Mouse (Mus musculus): Measurements from ENCODE around the gene Engase.
A peak's percentile ranks its signal among the peaks of the same experiment; 100 is the strongest.

The Engase gene

GRCm38 (mm10) chr11:118488907-118489270, 12.3 kb downstream of the Engase start:
- no peaks in the 10 kb centered on the region for H3K27me3 ChIP-seq (ENCODE audit: control insufficient read depth, insufficient read depth, low read length, poor library complexity, severe bottlenecking)
- no peak for DNase-seq (ENCODE audit: low read depth, low spot score)
- no peaks in the 10 kb centered on the region for H3K36me3 ChIP-seq (ENCODE audit: control insufficient read depth, insufficient read depth, low read length, poor library complexity, severe bottlenecking)

GRCm38 (mm10) chr11:118490566-118491218, 14.1 kb downstream of the Engase start:
- peak; percentile 72 for DNase-seq (ENCODE audit: low read depth, low spot score)

GRCm38 (mm10) chr11:118491230-118491629, 14.6 kb downstream of the Engase start:
- H3K27me3 ChIP-seq (ENCODE audit: control insufficient read depth, insufficient read depth, low read length, poor library complexity, severe bottlenecking): no peaks in the 10 kb centered on the region
- no peak for DNase-seq (ENCODE audit: low read depth, low spot score)
- H3K36me3 ChIP-seq (ENCODE audit: control insufficient read depth, insufficient read depth, low read length, poor library complexity, severe bottlenecking): no peaks in the 10 kb centered on the region

More at GRCm38 (mm10) chr11:118490566-118491218, 14.1 kb downstream of the Engase start:
- no peaks in the 10 kb centered on the region for H3K36me3 ChIP-seq (ENCODE audit: control insufficient read depth, insufficient read depth, low read length, poor library complexity, severe bottlenecking)
- no peaks in the 10 kb centered on the region for H3K27me3 ChIP-seq (ENCODE audit: control insufficient read depth, insufficient read depth, low read length, poor library complexity, severe bottlenecking)

GRCm38 (mm10) chr11:118493458-118493857, 16.8 kb downstream of the Engase start:
- no peak for DNase-seq (ENCODE audit: low read depth, low spot score)
- no peaks in the 10 kb centered on the region for H3K27me3 ChIP-seq (ENCODE audit: control insufficient read depth, insufficient read depth, low read length, poor library complexity, severe bottlenecking)
- no peaks in the 10 kb centered on the region for H3K36me3 ChIP-seq (ENCODE audit: control insufficient read depth, insufficient read depth, low read length, poor library complexity, severe bottlenecking)

- no peaks in the 10 kb centered on the region for H3K36me3 ChIP-seq (ENCODE audit: control insufficient read depth, insufficient read depth, low read length, poor library complexity, severe bottlenecking)
- H3K27me3 ChIP-seq (ENCODE audit: control insufficient read depth, insufficient read depth, low read length, poor library complexity, severe bottlenecking): no peaks in the 10 kb centered on the region
- DNase-seq (ENCODE audit: low read depth, low spot score): no peak
Measured at GRCm38 (mm10) chr11:118494001-118494737, 17.5 kb downstream of the Engase start.

GRCm38 (mm10) chr11:118495065-118495464, 18.4 kb downstream of the Engase start:
- Histone ChIP-seq H3K36me3 (ENCODE audit: control insufficient read depth, insufficient read depth, low read length, poor library complexity, severe bottlenecking) (no peaks in the 10 kb centered on the region), H3K27me3 (ENCODE audit: control insufficient read depth, insufficient read depth, low read length, poor library complexity, severe bottlenecking) (no peaks in the 10 kb centered on the region)
- no peak for DNase-seq (ENCODE audit: low read depth, low spot score)

GRCm38 (mm10) chr11:118496066-118496689, 19.5 kb downstream of the Engase start:
- no peak for DNase-seq (ENCODE audit: low read depth, low spot score)
- H3K27me3 ChIP-seq (ENCODE audit: control insufficient read depth, insufficient read depth, low read length, poor library complexity, severe bottlenecking): no peaks in the 10 kb centered on the region

GRCm38 (mm10) chr11:118502990-118503389, 26.4 kb downstream of the Engase start:
- Histone ChIP-seq H3K27me3 (ENCODE audit: control insufficient read depth, insufficient read depth, low read length, poor library complexity, severe bottlenecking) (no peaks in the 10 kb centered on the region), H3K36me3 (ENCODE audit: control insufficient read depth, insufficient read depth, low read length, poor library complexity, severe bottlenecking) (no peaks in the 10 kb centered on the region)
- DNase-seq (ENCODE audit: low read depth, low spot score): no peak

More at GRCm38 (mm10) chr11:118496066-118496689, 19.5 kb downstream of the Engase start:
- no peaks in the 10 kb centered on the region for H3K36me3 ChIP-seq (ENCODE audit: control insufficient read depth, insufficient read depth, low read length, poor library complexity, severe bottlenecking)

GRCm38 (mm10) chr11:118503418-118504179, 27.0 kb downstream of the Engase start:
- no peaks in the 10 kb centered on the region for H3K27me3 ChIP-seq (ENCODE audit: control insufficient read depth, insufficient read depth, low read length, poor library complexity, severe bottlenecking)
- DNase-seq (ENCODE audit: low read depth, low spot score): no peak
- H3K36me3 ChIP-seq (ENCODE audit: control insufficient read depth, insufficient read depth, low read length, poor library complexity, severe bottlenecking): no peaks in the 10 kb centered on the region

- Histone ChIP-seq H3K27me3 (ENCODE audit: control insufficient read depth, insufficient read depth, low read length, poor library complexity, severe bottlenecking) (no peaks in the 10 kb centered on the region), H3K36me3 (ENCODE audit: control insufficient read depth, insufficient read depth, low read length, poor library complexity, severe bottlenecking) (no peaks in the 10 kb centered on the region)
- DNase-seq (ENCODE audit: low read depth, low spot score): no peak
Measured at GRCm38 (mm10) chr11:118504180-118504454, 27.5 kb downstream of the Engase start.

GRCm38 (mm10) chr11:118507095-118507494, 30.5 kb downstream of the Engase start:
- no peaks in the 10 kb centered on the region for H3K36me3 ChIP-seq (ENCODE audit: control insufficient read depth, insufficient read depth, low read length, poor library complexity, severe bottlenecking)
- no peak for DNase-seq (ENCODE audit: low read depth, low spot score)
- no peaks in the 10 kb centered on the region for H3K27me3 ChIP-seq (ENCODE audit: control insufficient read depth, insufficient read depth, low read length, poor library complexity, severe bottlenecking)

- Histone ChIP-seq H3K36me3 (ENCODE audit: control insufficient read depth, insufficient read depth, low read length, poor library complexity, severe bottlenecking) (no peaks in the 10 kb centered on the region), H3K27me3 (ENCODE audit: control insufficient read depth, insufficient read depth, low read length, poor library complexity, severe bottlenecking) (no peaks in the 10 kb centered on the region)
- peak; percentile 73 for DNase-seq (ENCODE audit: low read depth, low spot score)
Measured at GRCm38 (mm10) chr11:118507904-118508303, 31.3 kb downstream of the Engase start.

- no peak for DNase-seq (ENCODE audit: low read depth, low spot score)
- Histone ChIP-seq H3K36me3 (ENCODE audit: control insufficient read depth, insufficient read depth, low read length, poor library complexity, severe bottlenecking) (no peaks in the 10 kb centered on the region), H3K27me3 (ENCODE audit: control insufficient read depth, insufficient read depth, low read length, poor library complexity, severe bottlenecking) (no peaks in the 10 kb centered on the region)
Measured at GRCm38 (mm10) chr11:118508341-118508740, 31.7 kb downstream of the Engase start.

GRCm38 (mm10) chr11:118511851-118512250, 35.2 kb downstream of the Engase start:
- no peaks in the 10 kb centered on the region for H3K36me3 ChIP-seq (ENCODE audit: control insufficient read depth, insufficient read depth, low read length, poor library complexity, severe bottlenecking)
- no peaks in the 10 kb centered on the region for H3K27me3 ChIP-seq (ENCODE audit: control insufficient read depth, insufficient read depth, low read length, poor library complexity, severe bottlenecking)
- no peak for DNase-seq (ENCODE audit: low read depth, low spot score)
